Mouse (Mus musculus) embryonic fibroblast, embryonic 13.5 days (primary cell): ENCODE measurements around the gene Fam120a.

Source experiments
- CTCF ChIP-seq: IDR thresholded peaks from 2 replicates; pipeline ENCODE4 v1.5.1; 2011; ENCODE audit warnings: mild to moderate bottlenecking, control low read depth, low read length, moderate library complexity, borderline replicate concordance; ENCODE audit not compliant: insufficient read depth
- POLR2A ChIP-seq: IDR thresholded peaks from 2 replicates; pipeline ENCODE4 v1.6.1; 2011; ENCODE audit warnings: low read depth, mild to moderate bottlenecking, control low read depth, low read length, moderate library complexity

- TF ChIP-seq CTCF (no peak), POLR2A (no peak)
These were observed 49.6 kb upstream of the Fam120a start for GRCm38 (mm10) chr13:49017375-49017774.
